Mouse (Mus musculus) spleen, postnatal 10 days (tissue): ENCODE data around the gene Srarp.

ENCODE experiments used
- DNase-seq, 2 experiments: peaks; one replicate each; pipeline ENCODE4 v3.0.0; 2021 to 2022; ENCODE audit warnings: low spot score in 2 of 2

The Srarp gene

GRCm38 (mm10) chr4:141425484-141426479 is 10.1 kb downstream of the Srarp start:
- no peak for DNase-seq

GRCm38 (mm10) chr4:141423691-141424431 is 12.0 kb downstream of the Srarp start:
- DNase-seq, result no peak

GRCm38 (mm10) chr4:141423288-141423687 is 12.6 kb downstream of the Srarp start:
- no peak for DNase-seq

GRCm38 (mm10) chr4:141422841-141423240 is 13.1 kb downstream of the Srarp start:
- DNase-seq, result no peak

- no peak for DNase-seq
These were observed 14.5 kb downstream of the Srarp start for GRCm38 (mm10) chr4:141421423-141421822.

GRCm38 (mm10) chr4:141420886-141421285 is 15.0 kb downstream of the Srarp start:
- no peak for DNase-seq

GRCm38 (mm10) chr4:141420192-141420829 is 15.6 kb downstream of the Srarp start, which contains the start of gene Hspb7:
TSS of gene Hspb7 (plus strand) at chr4:141420779.
- DNase-seq, result no peak

GRCm38 (mm10) chr4:141419398-141420191 is 16.3 kb downstream of the Srarp start:
- DNase-seq, result peak in 1 of 2 experiments; percentile 50

- DNase-seq, result no peak
These were observed 20.0 kb downstream of the Srarp start, which contains the start of gene Clcnkb for GRCm38 (mm10) chr4:141415924-141416323. TSS of gene Clcnkb (minus strand) at chr4:141416014.

GRCm38 (mm10) chr4:141411430-141411992 is 24.4 kb downstream of the Srarp start:
- peak in 1 of 2 experiments; percentile 44 for DNase-seq

GRCm38 (mm10) chr4:141408577-141408976 is 27.3 kb downstream of the Srarp start:
- DNase-seq, result no peak

GRCm38 (mm10) chr4:141406516-141407299 is 29.2 kb downstream of the Srarp start:
- DNase-seq, result peak in 1 of 2 experiments; percentile 60

- DNase-seq, result no peak
These were observed 30.6 kb downstream of the Srarp start for GRCm38 (mm10) chr4:141405314-141405622.

- DNase-seq, result peak; percentile 83 to 88
These were observed 31.2 kb downstream of the Srarp start for GRCm38 (mm10) chr4:141404518-141405313.

- no peak for DNase-seq
These were observed 35.7 kb downstream of the Srarp start for GRCm38 (mm10) chr4:141400171-141400570.

GRCm38 (mm10) chr4:141398545-141398944 is 37.4 kb downstream of the Srarp start, which contains the start of gene Clcnka:
TSS of gene Clcnka (minus strand) at chr4:141398724.
- no peak for DNase-seq

- no peak for DNase-seq
These were observed 38.0 kb downstream of the Srarp start for GRCm38 (mm10) chr4:141397861-141398260.

GRCm38 (mm10) chr4:141394751-141395150 is 41.2 kb downstream of the Srarp start:
- DNase-seq, result no peak

GRCm38 (mm10) chr4:141391293-141391692 is 44.6 kb downstream of the Srarp start:
- DNase-seq, result no peak
